ENCODE assay signal across 8 mouse cellular contexts in the genomic region with DNA sequence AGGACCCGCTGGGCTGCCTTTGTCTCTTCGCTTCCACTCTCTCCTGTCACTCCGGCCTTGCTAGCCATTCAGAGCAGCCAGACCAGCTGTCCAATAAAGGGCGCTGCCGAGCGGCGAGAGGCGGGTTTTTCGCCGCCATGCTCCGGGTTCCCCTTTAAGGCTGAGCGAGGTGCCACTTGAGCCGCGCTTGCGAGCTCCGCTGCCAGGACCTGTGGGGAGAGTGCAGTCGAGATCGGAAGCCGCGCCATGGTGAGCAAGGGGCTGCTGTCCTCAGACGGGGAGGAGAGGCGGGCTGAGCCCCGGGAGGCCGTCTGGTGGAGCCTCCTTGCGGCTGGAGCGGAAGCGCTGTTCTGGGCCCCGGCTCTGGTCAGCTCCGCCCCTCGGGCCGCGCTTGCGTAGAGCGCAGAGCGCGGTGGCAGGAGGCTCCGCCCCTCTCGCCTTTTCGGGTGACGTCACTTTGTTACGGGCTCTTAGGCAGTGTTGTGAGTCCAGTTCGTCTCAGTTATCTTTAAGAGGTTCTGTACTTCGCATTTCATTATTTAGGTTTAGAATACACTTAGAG. TPM values are rescaled to one million over a fixed set of nuclear protein-coding genes. Genes with fewer than 3 reads are reported as not detected.
DNase-seq lines count a peak whose midpoint lies in the region; ATAC-seq lines count a peak whose summit lies in the region.

A gene (plus strand): TSS at position 151 of the 562 bp plus-strand sequence.

- peak; percentile 95 for ATAC-seq in megakaryocyte progenitor cell, adult 5-6 weeks (replicated peaks; ENCODE audit: poor library complexity)

- peak; percentile 90 for DNase-seq in adipocyte (ENCODE audit: low spot score)
- DNase-seq in embryo, embryonic 10 days (ENCODE audit: low spot score) = peak; percentile 96
- DNase-seq in gastrocnemius, postnatal 10 days = peak; percentile 92
- DNase-seq in induced T-regulatory cell, adult 2 months (ENCODE audit: low read depth) = peak; percentile 96
- DNase-seq in left cerebral cortex, adult 9 months (ENCODE audit: low spot score in 2 of 2) = peak; percentile 86 to 94
- peak; percentile 89 for DNase-seq in right cerebral cortex, postnatal 14 days
- DNase-seq in urinary bladder, postnatal 36 days (ENCODE audit: low spot score in 2 of 2) = peak; percentile 88 to 90

RNA-seq across cellular contexts. Expression of the gene that starts here (rescaled TPM):
- 1 to 10 TPM; 1.6 to 2.0 TPM for total RNA-seq in gastrocnemius, postnatal 10 days (2021)
- total RNA-seq in megakaryocyte progenitor cell, adult 5-6 weeks (2015) = 3.8 and 3.9 TPM in 2 replicates
- 2.4 and 3.1 TPM in 2 replicates for total RNA-seq in megakaryocyte progenitor cell, adult 5-6 weeks (2017)

Comparison
In these comparisons a context has a peak if more than half of its experiments do, and no peak if none do; other contexts are left out.
1. Peak in every context shown above with its lines: DNase-seq and ATAC-seq.